Mouse (Mus musculus) G1E (cell line): ENCODE data around the gene Rprd1b. TPM values are rescaled to one million over a fixed set of nuclear protein-coding genes. Genes with fewer than 3 reads are reported as not detected.

Experiments used
- ATAC-seq: 2 replicates; pipeline ENCODE4 v1.8.0; 2016; ENCODE audit warnings: mild to moderate bottlenecking; ENCODE audit not compliant: insufficient number of reproducible peaks, poor library complexity, low FRiP score, severe bottlenecking; ENCODE audit errors: extremely low read depth
- DNase-seq: peaks from one replicate; pipeline ENCODE4 v3.0.0; 2012; ENCODE audit warnings: low spot score
- H3K27me3 ChIP-seq: 2 replicates; pipeline ENCODE4 v1.6.1; 2012; ENCODE audit warnings: mild to moderate bottlenecking, low read length, inconsistent platforms; ENCODE audit not compliant: insufficient read depth
- H3K36me3 ChIP-seq: replicated peaks from 2 replicates; pipeline ENCODE3; 2012; ENCODE audit warnings: mild to moderate bottlenecking, inconsistent platforms
- H3K4me1 ChIP-seq: 2 replicates; pipeline ENCODE4 v1.6.1; 2012; ENCODE audit warnings: low read depth, low read length, inconsistent platforms, mixed read lengths; ENCODE audit not compliant: insufficient read depth
- H3K4me3 ChIP-seq: 2 replicates; pipeline ENCODE4 v1.5.1; 2012; ENCODE audit warnings: low read depth, mild to moderate bottlenecking, inconsistent platforms, low read length, moderate library complexity, mixed read lengths
- H3K9me3 ChIP-seq: replicated peaks from 2 replicates; pipeline ENCODE4 v1.6.1; 2012; ENCODE audit warnings: inconsistent platforms
- CTCF ChIP-seq: IDR thresholded peaks from 2 replicates; pipeline ENCODE4 v1.5.1; 2012; ENCODE audit warnings: low read depth, low read length, inconsistent platforms, mixed read lengths
- GATA1 ChIP-seq: IDR thresholded peaks from 2 replicates; pipeline ENCODE4 v1.6.1; 2012; ENCODE audit warnings: borderline replicate concordance, low read length, inconsistent platforms, mixed read lengths
- GATA2 ChIP-seq: IDR thresholded peaks from 2 replicates; pipeline ENCODE4 v1.6.1; 2012; ENCODE audit warnings: low read depth, low read length, inconsistent platforms, borderline replicate concordance
- POLR2AphosphoS5 ChIP-seq: IDR thresholded peaks from 2 replicates; pipeline ENCODE4 v1.6.1; 2012; ENCODE audit warnings: low read depth, low read length, inconsistent platforms; ENCODE audit not compliant: insufficient replicate concordance
- TAL1 ChIP-seq: conservative IDR thresholded peaks from 2 replicates; pipeline ENCODE4 v1.6.1; 2012; ENCODE audit warnings: low read depth, low read length, inconsistent platforms, mixed read lengths
- polyA plus RNA-seq: library from polyadenylated mRNA; stranded (reverse); fragments of >175 nt; gene quantifications from 2 replicates; pipeline ENCODE4 v1.2.3, GENCODE M21; 2012
- total RNA-seq, 2 experiments: library from RNA; stranded (forward) in 1 of 2; stranded (reverse) in 1 of 2; fragments of 200-1000 nt in 1 of 2; fragments of >200 nt in 1 of 2; fragmentation: Nextera tagmentation in 1 of 2; gene quantifications; 2 replicates each; pipeline ENCODE4 v1.2.3; 2014 to 2017

Rprd1b gene
- total and polyA plus RNA-seq, 3 experiments: 28.7 to 37.9 (median 36.2) TPM

GRCm38 (mm10) chr2:158177574-158177973 lies 149.3 kb downstream of the Rprd1b start:
- no peak for ATAC-seq
- peaks cover 41% of the 10 kb centered on the region for H3K27me3 ChIP-seq

DNA sequence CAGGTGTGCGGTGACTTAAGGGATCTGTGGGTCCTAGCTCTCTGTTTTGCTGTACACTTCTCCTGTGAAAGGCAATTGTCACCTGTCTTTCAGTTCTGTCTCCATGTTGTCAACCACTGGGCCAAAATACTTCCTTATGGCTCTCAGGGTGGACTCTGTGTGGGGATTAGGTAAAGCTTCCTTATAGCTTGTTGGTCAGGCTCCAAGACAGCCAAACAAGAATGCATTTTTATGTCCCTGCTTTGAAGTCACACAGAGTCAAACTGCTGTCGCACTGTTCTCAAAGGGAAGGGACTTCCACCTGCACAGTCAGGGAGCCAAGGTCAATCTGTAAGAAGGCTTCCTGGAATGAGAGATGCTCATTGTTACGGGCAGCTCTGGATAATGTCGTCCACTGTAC lies 149.8 kb downstream of the Rprd1b start:
- ATAC-seq: no peak
- Histone ChIP-seq H3K4me1 (peaks cover 10% of the 10 kb centered on the region), H3K9me3 (no peaks in the 10 kb centered on the region), H3K4me3 (no peak overlapping the region), H3K36me3 (no peaks in the 10 kb centered on the region), H3K27me3 (peaks cover 41% of the 10 kb centered on the region)
- TF ChIP-seq CTCF (no peak), POLR2AphosphoS5 (no peak), GATA2 (no peak), TAL1 (no peak), GATA1 (no peak)
- DNase-seq: no peak

More at GRCm38 (mm10) chr2:158177574-158177973, 149.3 kb downstream of the Rprd1b start:
- peaks cover 10% of the 10 kb centered on the region for H3K4me1 ChIP-seq
- H3K4me3 ChIP-seq: no peak overlapping the region
- no peak for TF ChIP-seq GATA1
- no peak for TF ChIP-seq POLR2AphosphoS5
- TF ChIP-seq GATA2: no peak
- no peaks in the 10 kb centered on the region for H3K36me3 ChIP-seq
- no peaks in the 10 kb centered on the region for H3K9me3 ChIP-seq
- no peak for DNase-seq

- TF ChIP-seq POLR2AphosphoS5 (no peak), GATA2 (no peak), TAL1 (no peak), GATA1 (no peak), CTCF (no peak)
- no peaks in the 10 kb centered on the region for H3K9me3 ChIP-seq
- peaks cover 10% of the 10 kb centered on the region for H3K4me1 ChIP-seq
- H3K36me3 ChIP-seq: no peaks in the 10 kb centered on the region
- ATAC-seq (no peak), DNase-seq (no peak)
- peaks cover 36% of the 10 kb centered on the region for H3K27me3 ChIP-seq
- no peak overlapping the region for H3K4me3 ChIP-seq
Measured at GRCm38 (mm10) chr2:158178696-158179369, 150.5 kb downstream of the Rprd1b start.

- Histone ChIP-seq H3K4me1 (peaks cover 10% of the 10 kb centered on the region), H3K9me3 (no peaks in the 10 kb centered on the region), H3K36me3 (no peaks in the 10 kb centered on the region), H3K27me3 (peaks cover 29% of the 10 kb centered on the region), H3K4me3 (no peak overlapping the region)
- ATAC-seq (no peak), DNase-seq (no peak)
- no peak for TF ChIP-seq POLR2AphosphoS5
- TF ChIP-seq GATA1: no peak
- no peak for TF ChIP-seq GATA2
Measured at GRCm38 (mm10) chr2:158179370-158180111, 151.2 kb downstream of the Rprd1b start.

DNA sequence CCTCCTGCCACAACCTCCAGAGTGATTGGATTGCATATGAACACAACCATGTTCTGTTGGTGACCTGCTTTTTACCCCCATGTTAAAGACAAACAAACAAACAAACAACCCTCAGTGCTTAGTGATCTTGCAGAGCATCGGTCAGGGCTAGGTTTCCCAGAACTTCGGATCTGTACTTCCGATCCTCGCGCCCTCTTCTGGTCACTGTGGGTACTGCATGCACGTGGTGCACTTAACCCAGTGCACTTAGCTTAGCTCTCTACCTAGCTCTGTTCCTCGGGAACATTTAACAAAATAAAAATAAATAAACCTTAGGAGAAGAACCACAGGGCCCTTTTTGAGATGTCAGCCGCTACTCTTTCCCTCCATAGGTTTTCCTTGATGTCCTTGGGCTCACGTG lies 152.5 kb downstream of the Rprd1b start:
- no peak for ATAC-seq
- no peak overlapping the region for H3K4me3 ChIP-seq
- H3K27me3 ChIP-seq: peaks cover 18% of the 10 kb centered on the region
- H3K9me3 ChIP-seq: no peaks in the 10 kb centered on the region
- no peak for DNase-seq
- TF ChIP-seq CTCF: peak; percentile 75
- TF ChIP-seq TAL1: no peak
- no peak for TF ChIP-seq POLR2AphosphoS5
- TF ChIP-seq GATA1: no peak
- no peaks in the 10 kb centered on the region for H3K36me3 ChIP-seq
- peaks cover 2% of the 10 kb centered on the region for H3K4me1 ChIP-seq

Other genes starting within 250 kb of the Rprd1b start
- not detected in 2 replicates for gene Vstm2l, start 113.8 kb upstream of the Rprd1b start, total RNA-seq (2014; fragmentation: Nextera tagmentation)
- not detected in 2 replicates for gene Vstm2l, start 113.8 kb upstream of the Rprd1b start, total RNA-seq (2017)
- gene Vstm2l, start 113.8 kb upstream of the Rprd1b start, polyA plus RNA-seq: not detected in 2 replicates
- gene Tti1, start 64 bp upstream of the Rprd1b start, total RNA-seq (2014; fragmentation: Nextera tagmentation): 39.7 and 40.0 TPM in 2 replicates
- 24.7 and 24.8 TPM in 2 replicates for gene Tti1, start 64 bp upstream of the Rprd1b start, total RNA-seq (2017)
- gene Tti1, start 64 bp upstream of the Rprd1b start, polyA plus RNA-seq: 3.9 and 9.4 TPM in 2 replicates
- gene Tgm2, start 117.9 kb downstream of the Rprd1b start, total RNA-seq (2014; fragmentation: Nextera tagmentation): 17.2 and 18.7 TPM in 2 replicates
- 23.0 and 23.5 TPM in 2 replicates for gene Tgm2, start 117.9 kb downstream of the Rprd1b start, total RNA-seq (2017)
- gene Tgm2, start 117.9 kb downstream of the Rprd1b start, polyA plus RNA-seq: 29.8 and 37.0 TPM in 2 replicates
- not detected in 2 replicates for gene D630003M21Rik, start 200.7 kb downstream of the Rprd1b start, total RNA-seq (2014; fragmentation: Nextera tagmentation)
- under 0.01 TPM in 1 of 2 replicates, not detected in the other for gene D630003M21Rik, start 200.7 kb downstream of the Rprd1b start, total RNA-seq (2017)
- not detected in 2 replicates for gene D630003M21Rik, start 200.7 kb downstream of the Rprd1b start, polyA plus RNA-seq
- not detected in 2 replicates for gene Bpi, start 229.6 kb downstream of the Rprd1b start, total RNA-seq (2014; fragmentation: Nextera tagmentation)
- not detected in 2 replicates for gene Bpi, start 229.6 kb downstream of the Rprd1b start, total RNA-seq (2017)
- gene Bpi, start 229.6 kb downstream of the Rprd1b start, polyA plus RNA-seq: not detected in 2 replicates